Mouse (Mus musculus): ENCODE results near the gene Wif1. TPM values are rescaled to one million over a fixed set of nuclear protein-coding genes. Genes with fewer than 3 reads are reported as not detected.

The Wif1 gene
- total RNA-seq, 2 experiments from 2014 or later: 1.7 to 1.9 TPM

Other genes with a start within 250 kb of the Wif1 start
- gene Msrb3, start 134.9 kb upstream of the Wif1 start, total RNA-seq (2021): 1 to 10 TPM; 5.7 to 6.0 TPM
- 10 to 100 TPM; 35.0 to 37.6 TPM for gene Lemd3, start 54.6 kb upstream of the Wif1 start, total RNA-seq (2021)

All from left cerebral cortex, postnatal 25 days (tissue).